Mouse (Mus musculus) gastrocnemius, adult 8-10 months (tissue): ENCODE data around the gene Cacng5. TPM values are rescaled to one million over a fixed set of nuclear protein-coding genes. Genes with fewer than 3 reads are reported as not detected.

ENCODE experiments used
- DNase-seq, 2 experiments: peaks; one replicate each; pipeline ENCODE4 v3.0.0; 2022; ENCODE audit warnings: low spot score in 2 of 2
- total RNA-seq, 4 experiments: library from RNA; stranded (reverse); gene quantifications; 2 replicates each; pipeline ENCODE4 v1.2.4; 2022

Gene Cacng5
- total RNA-seq, 4 experiments from 2014 or later, result not detected

DNA sequence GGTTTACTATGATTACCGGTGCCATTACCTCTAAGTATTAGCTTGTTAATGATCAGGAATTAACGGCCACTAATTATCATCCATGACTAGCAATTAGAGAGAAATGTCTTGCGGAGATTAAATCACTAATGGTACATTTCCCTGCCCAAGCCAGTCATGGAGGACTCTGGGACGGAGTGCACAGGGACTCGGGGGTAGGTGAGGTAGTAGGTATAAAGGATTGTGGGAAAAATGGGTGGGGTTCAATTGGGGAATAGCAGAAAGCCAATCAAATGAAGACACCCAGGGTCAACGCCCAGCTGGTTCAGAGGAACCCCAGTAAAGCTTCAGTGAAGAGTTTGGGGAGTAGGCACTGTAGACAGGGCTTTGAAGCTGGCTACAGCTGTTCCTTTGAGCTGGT, 27.5 kb downstream of the Cacng5 start:
- DNase-seq, result no peak

GRCm38 (mm10) chr11:107876840-107877239, 38.0 kb downstream of the Cacng5 start:
- no peak for DNase-seq

DNA sequence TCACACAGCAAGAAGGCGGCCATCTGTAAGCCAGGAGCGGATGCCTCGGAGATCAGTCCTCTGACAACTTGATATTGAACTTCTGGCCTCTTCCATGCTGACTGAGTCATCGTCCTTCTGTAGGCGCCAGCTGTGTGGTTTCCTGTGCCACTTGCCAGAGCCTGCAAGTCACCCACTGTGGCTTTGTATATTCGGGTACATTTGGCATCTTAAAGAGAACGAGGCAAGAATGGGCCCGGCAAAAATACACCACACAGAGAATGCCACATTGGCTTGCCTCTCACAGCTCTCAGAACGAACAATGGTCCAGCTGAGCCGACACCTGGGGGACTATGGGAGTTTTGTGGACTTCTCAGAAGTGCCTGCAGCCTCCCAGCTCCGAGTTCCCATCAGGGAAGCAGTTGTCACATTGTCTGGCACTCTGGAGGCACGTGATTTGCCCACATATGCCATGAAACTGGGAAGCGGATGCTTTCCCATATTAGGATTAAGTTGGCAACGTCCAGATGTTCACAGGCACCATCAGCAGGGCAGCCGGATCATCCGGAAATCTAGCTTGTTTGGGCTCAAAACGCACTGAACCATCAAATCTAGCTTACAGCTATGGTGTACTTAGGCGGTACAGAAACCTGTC, 38.9 kb downstream of the Cacng5 start:
- DNase-seq, result no peak

- DNase-seq, result no peak
These were observed 42.1 kb downstream of the Cacng5 start for GRCm38 (mm10) chr11:107872743-107873142.

DNA sequence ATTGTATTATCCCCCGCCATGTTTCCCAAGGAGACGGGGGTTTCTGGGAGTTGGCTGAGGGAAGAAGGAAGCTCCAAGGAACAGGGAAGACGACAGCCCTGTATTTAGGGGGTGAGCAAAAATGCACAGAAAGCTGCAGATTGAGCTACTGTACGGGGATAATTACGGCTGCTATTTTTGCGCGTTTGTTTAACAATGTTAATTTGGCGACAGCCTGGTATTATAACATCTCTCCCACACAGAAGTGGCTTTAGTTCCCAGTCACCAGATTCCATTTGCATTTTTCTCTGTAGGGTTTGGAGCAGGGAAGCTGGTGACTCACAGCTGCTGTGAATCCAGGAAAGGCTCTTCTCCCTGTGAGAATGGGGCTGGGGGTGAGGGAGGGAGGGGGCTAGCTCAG, 47.3 kb downstream of the Cacng5 start:
- no peak for DNase-seq

DNA sequence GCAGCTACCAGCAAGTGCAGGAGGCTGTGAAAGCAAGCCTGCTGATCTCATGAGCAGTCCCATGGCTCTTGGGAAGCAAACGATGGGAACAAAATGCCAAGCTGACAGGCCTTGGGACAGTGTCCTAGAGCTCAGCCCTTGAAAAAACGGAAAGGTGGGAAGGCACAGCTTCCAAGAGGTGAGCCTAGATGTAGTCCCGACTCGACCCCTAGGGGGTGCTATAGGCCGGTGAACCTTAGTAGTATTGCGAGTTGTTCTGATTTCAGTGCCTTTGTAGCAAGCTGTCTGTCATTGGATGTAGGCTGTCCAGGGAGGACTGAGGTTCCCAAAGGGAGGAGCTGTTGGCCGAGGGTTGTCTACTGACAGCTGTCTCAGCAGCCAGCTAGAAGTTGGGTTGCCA, 49.7 kb downstream of the Cacng5 start:
- DNase-seq, result peak; percentile 32 to 39

GRCm38 (mm10) chr11:107864024-107864423, 50.8 kb downstream of the Cacng5 start:
- DNase-seq, result peak; percentile 22 to 34

DNA sequence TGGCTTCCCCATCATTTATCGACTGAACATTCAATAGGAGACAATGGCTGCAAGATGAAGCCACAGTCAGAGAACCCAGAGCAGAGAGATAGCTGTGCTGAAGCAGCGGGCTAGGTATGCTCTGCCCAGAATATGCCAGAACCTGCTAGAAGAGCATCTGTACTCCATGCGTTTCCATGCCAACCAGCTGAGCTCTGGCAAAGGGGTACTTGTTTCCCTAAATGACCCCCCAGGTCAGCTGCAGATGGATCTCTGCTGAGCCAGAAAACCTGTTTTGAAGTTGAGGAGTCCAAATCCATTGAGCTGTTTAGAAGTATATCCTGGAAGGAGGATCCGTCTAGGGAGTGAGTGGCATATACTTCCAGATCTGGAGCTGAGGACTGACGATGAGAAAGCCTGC, 53.1 kb downstream of the Cacng5 start:
- DNase-seq, result no peak

DNA sequence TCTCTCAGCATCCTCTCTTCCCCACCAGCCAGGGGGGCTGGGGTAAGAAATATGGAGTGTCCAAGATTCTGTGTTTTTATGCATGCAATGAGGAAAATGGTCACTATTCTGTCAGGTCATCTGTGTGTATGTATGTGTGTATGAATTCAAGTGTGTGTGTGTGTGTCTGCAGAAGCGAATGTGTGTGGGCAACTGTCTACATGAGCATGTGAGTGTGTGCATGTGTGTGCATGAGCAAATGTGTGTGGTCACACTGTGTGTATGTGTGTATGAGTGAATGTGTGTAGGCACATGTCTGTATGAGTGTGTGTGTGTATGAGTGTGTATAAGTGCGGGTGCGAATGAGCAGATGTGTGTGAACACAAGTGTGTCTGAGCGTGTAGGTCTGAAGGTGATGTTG, 55.0 kb downstream of the Cacng5 start:
- no peak for DNase-seq

GRCm38 (mm10) chr11:107859288-107859687, 55.6 kb downstream of the Cacng5 start:
- DNase-seq, result no peak

- peak; percentile 22 to 23 for DNase-seq
These were observed 61.8 kb downstream of the Cacng5 start for GRCm38 (mm10) chr11:107853088-107853487.

DNA sequence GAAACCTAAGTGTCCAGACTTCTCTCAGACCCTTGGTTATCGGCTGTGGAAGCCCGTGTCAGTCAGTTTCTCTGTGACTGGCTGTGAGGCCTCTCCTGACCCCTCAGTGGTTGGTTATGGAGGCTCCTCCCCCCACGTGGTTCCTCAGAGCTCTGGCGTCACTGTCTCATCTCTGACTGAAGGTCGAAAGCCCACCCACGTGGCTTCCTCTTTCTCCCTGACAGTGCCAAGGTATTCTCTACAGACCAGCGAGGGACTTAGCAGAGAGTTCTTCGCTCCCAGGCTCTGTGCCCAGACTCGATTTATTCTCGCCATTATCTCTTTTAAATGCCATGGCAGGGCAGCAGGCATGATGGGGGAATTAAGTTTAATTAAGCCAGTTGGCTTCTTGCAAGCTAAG, 65.2 kb downstream of the Cacng5 start:
- peak in 1 of 2 experiments; percentile 4 for DNase-seq

DNA sequence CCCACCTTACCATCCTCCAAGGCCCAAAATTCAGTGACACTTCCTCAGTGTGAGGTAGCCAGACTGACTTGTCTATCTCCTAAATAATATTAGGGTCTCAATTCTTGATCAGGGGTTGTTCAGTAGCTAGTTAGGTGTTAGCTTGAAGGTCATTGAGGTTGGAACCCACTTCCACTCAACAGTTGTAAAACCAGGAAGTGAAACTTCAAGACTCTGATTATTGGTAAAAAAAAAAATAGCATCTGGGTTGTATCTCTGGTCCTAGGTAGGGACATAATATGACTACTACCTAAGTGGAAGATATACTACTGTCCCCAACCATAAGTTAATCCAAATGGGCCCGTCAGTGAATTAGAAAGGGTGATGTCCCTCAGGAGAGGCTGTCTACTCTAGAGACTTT, 70.7 kb downstream of the Cacng5 start:
- DNase-seq, result no peak

DNA sequence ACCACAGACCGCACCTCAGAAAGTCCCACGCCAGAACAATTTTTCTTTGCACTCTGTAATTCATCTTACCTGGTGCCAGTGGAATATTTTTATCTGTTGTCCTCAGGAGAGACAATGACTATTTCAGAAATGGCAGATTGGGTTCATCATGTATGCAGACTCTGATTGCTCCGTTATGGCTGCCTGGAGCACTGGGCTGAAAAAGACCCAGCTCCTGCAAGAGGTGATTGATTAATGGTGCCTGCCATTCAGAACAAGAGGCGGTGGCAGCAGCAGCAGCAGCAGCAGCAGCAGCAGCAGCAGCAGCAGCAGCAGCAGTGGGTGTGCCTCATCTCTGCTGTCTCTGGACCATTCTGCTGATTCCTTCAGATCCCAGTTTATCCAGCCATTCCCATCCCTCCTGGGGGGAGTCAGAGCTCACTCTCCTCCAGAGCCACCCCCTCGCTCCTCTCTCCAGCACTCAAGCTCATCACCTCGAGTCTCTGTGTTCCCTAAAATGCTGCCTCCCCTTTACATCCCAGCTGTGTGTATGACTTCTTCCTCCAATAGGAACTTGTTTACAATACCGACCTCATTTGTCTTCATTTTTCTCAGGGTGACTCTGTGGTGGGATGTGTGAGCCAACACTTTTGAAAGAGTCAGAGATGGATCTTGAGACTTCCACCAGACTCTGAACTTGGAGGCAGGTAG, 81.4 kb downstream of the Cacng5 start:
- DNase-seq, result no peak

Other genes with a start within 250 kb of the Cacng5 start
- 100 to 1,000 TPM; 352 to 401 (median 391) TPM for gene Cacng1, start 198.5 kb downstream of the Cacng5 start, total RNA-seq
- not detected for gene Cacng4, start 120.5 kb downstream of the Cacng5 start, total RNA-seq